Mouse (Mus musculus): ENCODE measurements around the gene Maml1.

- TF ChIP-seq CTCF (IDR thresholded peaks at IDR 0.05; ENCODE audit: borderline replicate concordance, insufficient read depth, low read depth, low read length): no peak
- TF ChIP-seq POLR2A (IDR thresholded peaks at IDR 0.05; ENCODE audit: borderline replicate concordance, insufficient read depth, low read length): no peak
Observed at GRCm38 (mm10) chr11:50321239-50321638, 29.1 kb upstream of the Maml1 start.

Data from cerebellum, adult 2 months (tissue).